12 mouse cellular contexts compared by ENCODE assay signal in the genomic region with DNA sequence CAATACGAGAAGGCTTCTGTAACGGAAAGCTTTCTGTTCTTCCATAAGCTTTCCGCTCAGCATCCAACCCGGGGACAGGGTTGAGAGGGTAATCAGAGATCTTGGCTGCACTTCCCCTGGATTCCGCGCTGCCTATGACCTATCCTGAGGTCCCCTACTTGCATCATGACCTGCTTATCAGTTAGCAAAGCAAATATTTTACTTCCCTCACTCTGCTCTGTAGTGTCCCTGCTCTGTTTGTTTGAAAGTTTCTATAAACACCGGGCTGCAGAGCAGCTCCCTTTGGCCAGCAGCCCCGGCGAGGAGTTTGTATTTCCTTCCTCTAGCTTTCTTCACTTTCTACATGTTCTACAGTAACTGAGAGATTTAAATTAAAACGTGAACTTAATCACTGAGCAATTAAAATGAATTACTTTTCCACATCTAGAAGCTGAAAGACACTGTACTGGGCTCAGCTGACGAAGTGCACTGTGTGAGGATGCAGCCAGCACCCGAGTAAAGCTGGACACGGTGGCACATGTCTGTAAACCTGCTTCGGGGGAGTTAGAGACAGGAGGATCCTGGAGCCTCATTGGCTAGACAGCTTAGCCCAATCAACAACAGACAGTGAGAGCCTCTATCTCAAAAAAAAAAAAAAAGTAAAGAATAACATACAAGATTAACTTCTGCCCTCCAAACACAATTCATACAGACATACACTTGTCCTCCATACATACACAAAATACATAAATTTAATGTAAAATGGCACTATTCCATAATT. TPM values are rescaled to one million over a fixed set of nuclear protein-coding genes. Genes with fewer than 3 reads are reported as not detected.
DNase-seq lines count a peak whose midpoint lies in the region; ATAC-seq and TF ChIP-seq lines count a peak whose summit lies in the region.
"Had no signal": no experiment of that assay in that cellular context is flagged by ENCODE, and none has a peak within 500 bp of the region (broad histone marks: within the 10 kb centered on the region; RNA-seq: fewer than 3 reads in every experiment).

No protein-coding gene starts in this region.

- peaks cover 10% of the 10 kb centered on the region; the same call in 1 of the 2 replicates for H3K4me1 ChIP-seq in intestine, embryonic 15.5 days (replicated peaks)
- peaks cover 6% of the 10 kb centered on the region for H3K4me1 ChIP-seq in lung, adult 2 months (ENCODE audit: control insufficient read depth, insufficient read depth, low read length)
- H3K4me1 ChIP-seq: hindbrain, embryonic 12.5 days; neural tube, embryonic 13.5 days had no signal

- no peak overlapping the region for H3K4me3 ChIP-seq in intestine, embryonic 15.5 days (replicated peaks)
- H3K4me3 ChIP-seq in lung, adult 2 months (replicated peaks; ENCODE audit: extremely low read depth, low read depth, low read length): no peak overlapping the region
- H3K4me3 ChIP-seq: embryonic facial prominence, embryonic 15.5 days; hindbrain, embryonic 12.5 days; neural tube, embryonic 13.5 days had no signal

- DNase-seq in ovary, adult 18-20 months (ENCODE audit: low spot score): peak; percentile 21
- no peak for DNase-seq in ovary, postnatal 14 days (ENCODE audit: low spot score)
- peak; percentile 38 for DNase-seq in lung, adult 2 months
- peak; percentile 69 for DNase-seq in yolk sac, embryonic 10.5 days (ENCODE audit: low spot score)
- no peak for DNase-seq in cerebellum, adult 11-12 months
- no peak for DNase-seq in spleen, postnatal 36 days (ENCODE audit: low spot score in 2 of 2)
- DNase-seq: cerebellum, adult 18-20 months had no signal

- peak overlapping the region; percentile 60; the same call in 1 of the 2 replicates for H3K27ac ChIP-seq in intestine, embryonic 15.5 days
- H3K27ac ChIP-seq: embryonic facial prominence, embryonic 15.5 days; hindbrain, embryonic 12.5 days; neural tube, embryonic 13.5 days had no signal

- H3K27me3 ChIP-seq in intestine, embryonic 15.5 days (replicated peaks): no peaks in the 10 kb centered on the region
- H3K27me3 ChIP-seq: embryonic facial prominence, embryonic 15.5 days; hindbrain, embryonic 12.5 days; neural tube, embryonic 13.5 days had no signal

- TF ChIP-seq CTCF in lung, adult 2 months (IDR thresholded peaks at IDR 0.05; ENCODE audit: insufficient read depth, low read length): no peak

- peak; percentile 73 for ATAC-seq in intestine, embryonic 15.5 days
- ATAC-seq: activated CD4-positive, CD25-positive, alpha-beta regulatory T cell, adult 4 months had no signal

- H3K9me3 ChIP-seq in intestine, embryonic 15.5 days: no peaks in the 10 kb centered on the region
- H3K9me3 ChIP-seq: embryonic facial prominence, embryonic 15.5 days; hindbrain, embryonic 12.5 days; neural tube, embryonic 13.5 days had no signal

- no peak for TF ChIP-seq POLR2A in lung, adult 2 months (IDR thresholded peaks at IDR 0.05; ENCODE audit: borderline replicate concordance, extremely low read depth, low read depth, low read length)

- 0 out of 2 replicates have a peak, but pooled peaks cover 3% of the 10 kb centered on the region for H3K36me3 ChIP-seq in intestine, embryonic 15.5 days
- H3K36me3 ChIP-seq: embryonic facial prominence, embryonic 15.5 days; hindbrain, embryonic 12.5 days; neural tube, embryonic 13.5 days had no signal

- 14% methylated on average over 14 of the region's 14 CpGs for WGBS in intestine, embryonic 15.5 days
- WGBS in lung, adult 2 months: 12% methylated on average over 14 of the region's 14 CpGs

- H3K9ac ChIP-seq in intestine, embryonic 15.5 days: no peak overlapping the region
- H3K9ac ChIP-seq: embryonic facial prominence, embryonic 15.5 days; hindbrain, embryonic 12.5 days; neural tube, embryonic 13.5 days had no signal

- peak overlapping the region; percentile 40 for H3K4me2 ChIP-seq in intestine, embryonic 15.5 days (replicated peaks)
- H3K4me2 ChIP-seq: embryonic facial prominence, embryonic 15.5 days; hindbrain, embryonic 12.5 days; neural tube, embryonic 13.5 days had no signal

RNA-seq across cellular contexts. Expression of gene Thsd4, which starts 43.7 kb away (rescaled TPM):
- 23.2 and 25.8 TPM in 2 replicates for polyA plus RNA-seq in intestine, embryonic 15.5 days (2015; fragmentation: Nextera tagmentation; extraction: Ambion mirVana)
- polyA plus RNA-seq in lung, adult 2 months (2012; rRNA removed): 27.2 and 28.1 TPM in 2 replicates
- polyA plus RNA-seq: activated CD4-positive, CD25-positive, alpha-beta regulatory T cell, adult 4 months had no signal

Comparison
In these comparisons a context has a peak if more than half of its experiments do, and no peak if none do; other contexts are left out.
1. DNase-seq: peak in ovary, adult 18-20 months (single experiment), lung, adult 2 months (single experiment) and yolk sac, embryonic 10.5 days (single experiment); none in ovary, postnatal 14 days (single experiment), cerebellum, adult 11-12 months (single experiment) and spleen, postnatal 36 days (0 of 2).